Mouse (Mus musculus) neural tube, embryonic 14.5 days (tissue): Measurements from ENCODE around the gene Robo2. TPM values are rescaled to one million over a fixed set of nuclear protein-coding genes. Genes with fewer than 3 reads are reported as not detected.

ENCODE experiments used
- ATAC-seq: fragments of 200-750 bp; cut with Nextera tagmentation; 2 replicates; pipeline ENCODE4 v1.8.0; 2017; ENCODE audit warnings: low read depth, mild to moderate bottlenecking, moderate TSS enrichment, moderate library complexity
- H3K27ac ChIP-seq: fragments of 300-500 bp; sonication (generic); 2 replicates; pipeline ENCODE4 v1.5.1; 2014; ENCODE audit warnings: low read depth, mild to moderate bottlenecking, control low read depth, low read length, moderate library complexity, mixed read lengths
- H3K27me3 ChIP-seq: fragments of 300-500 bp; sonication (generic); 2 replicates; pipeline ENCODE4 v1.6.1; 2014; ENCODE audit warnings: low read length; ENCODE audit not compliant: control insufficient read depth, insufficient read depth
- H3K36me3 ChIP-seq: fragments of 300-500 bp; sonication (generic); 2 replicates; pipeline ENCODE4 v1.6.1; 2014; ENCODE audit warnings: low read length, mixed read lengths; ENCODE audit not compliant: control insufficient read depth, insufficient read depth
- H3K4me1 ChIP-seq: fragments of 300-500 bp; sonication (generic); 2 replicates; pipeline ENCODE4 v1.6.1; 2014; ENCODE audit warnings: low read length; ENCODE audit not compliant: control insufficient read depth, insufficient read depth
- H3K4me2 ChIP-seq: fragments of 300-500 bp; sonication (generic); 2 replicates; pipeline ENCODE4 v1.6.1; 2014; ENCODE audit warnings: mild to moderate bottlenecking, low read depth, low read length, control low read depth
- H3K4me3 ChIP-seq: fragments of 300-500 bp; sonication (generic); 2 replicates; pipeline ENCODE4 v1.5.1; 2014; ENCODE audit warnings: low read depth, low read length, control low read depth, mixed read lengths
- H3K9ac ChIP-seq: fragments of 300-500 bp; sonication (generic); replicated peaks from 2 replicates; pipeline ENCODE4 v1.6.1; 2014; ENCODE audit warnings: low read depth, mild to moderate bottlenecking, control low read depth, low read length, mixed read lengths
- H3K9me3 ChIP-seq: fragments of 300-500 bp; sonication (generic); 2 replicates; pipeline ENCODE4 v1.6.1; 2016; ENCODE audit warnings: low read length; ENCODE audit not compliant: control insufficient read depth
- WGBS: fragments of 180-500 bp; shearing (Covaris S2); extraction: QIAGEN DNeasy Blood & Tissue Kit; methylation state at CpG from one replicate; pipeline ENCODE4 v1.1.7; 2014; 5-methylcytosine and 5-hydroxymethylcytosine counted together
- polyA plus RNA-seq: library from polyadenylated mRNA; unstranded; fragments of >200 nt; fragmentation: Nextera tagmentation; extraction: Ambion mirVana; gene quantifications from 2 replicates; pipeline ENCODE4 v1.2.1, GENCODE M21; 2014

The Robo2 gene
- polyA plus RNA-seq, 1 experiment from 2014 or later, result 165 TPM

GRCm38 (mm10) chr16:74237411-74237930, 174.2 kb downstream of the Robo2 start:
- no peak for ATAC-seq

GRCm38 (mm10) chr16:74234393-74235059, 177.1 kb downstream of the Robo2 start:
- Histone ChIP-seq H3K4me3 (no peak overlapping the region), H3K27me3 (no peaks in the 10 kb centered on the region), H3K9me3 (no peaks in the 10 kb centered on the region), H3K36me3 (no peaks in the 10 kb centered on the region), H3K4me1 (no peaks in the 10 kb centered on the region), H3K4me2 (no peak overlapping the region), H3K9ac (no peak overlapping the region), H3K27ac (peak overlapping the region; percentile 16; the same call in 1 of the 2 replicates)
- peak; percentile 64 for ATAC-seq
- WGBS, result 47% methylated on average over 6 of the region's 6 CpGs

More at GRCm38 (mm10) chr16:74237411-74237930, 174.2 kb downstream of the Robo2 start:
- H3K4me2 ChIP-seq, result no peak overlapping the region
- WGBS, result 96% methylated on average over 2 of the region's 2 CpGs
- H3K9me3 ChIP-seq, result no peaks in the 10 kb centered on the region
- H3K36me3 ChIP-seq, result no peaks in the 10 kb centered on the region
- H3K27ac ChIP-seq, result no peak overlapping the region
- H3K4me3 ChIP-seq, result no peak overlapping the region
- H3K4me1 ChIP-seq, result no peaks in the 10 kb centered on the region
- H3K27me3 ChIP-seq, result no peaks in the 10 kb centered on the region
- H3K9ac ChIP-seq, result no peak overlapping the region

GRCm38 (mm10) chr16:74233596-74233995, 178.0 kb downstream of the Robo2 start:
- no peak overlapping the region for H3K4me2 ChIP-seq
- no peaks in the 10 kb centered on the region for H3K27me3 ChIP-seq
- H3K9ac ChIP-seq, result no peak overlapping the region
- H3K4me1 ChIP-seq, result no peaks in the 10 kb centered on the region
- ATAC-seq, result 0 out of 2 replicates have a peak, but pooled peaks have one; percentile 29
- WGBS, result 63% methylated on average over 5 of the region's 5 CpGs
- H3K27ac ChIP-seq, result no peak overlapping the region
- H3K9me3 ChIP-seq, result no peaks in the 10 kb centered on the region
- H3K36me3 ChIP-seq, result no peaks in the 10 kb centered on the region
- no peak overlapping the region for H3K4me3 ChIP-seq

DNA sequence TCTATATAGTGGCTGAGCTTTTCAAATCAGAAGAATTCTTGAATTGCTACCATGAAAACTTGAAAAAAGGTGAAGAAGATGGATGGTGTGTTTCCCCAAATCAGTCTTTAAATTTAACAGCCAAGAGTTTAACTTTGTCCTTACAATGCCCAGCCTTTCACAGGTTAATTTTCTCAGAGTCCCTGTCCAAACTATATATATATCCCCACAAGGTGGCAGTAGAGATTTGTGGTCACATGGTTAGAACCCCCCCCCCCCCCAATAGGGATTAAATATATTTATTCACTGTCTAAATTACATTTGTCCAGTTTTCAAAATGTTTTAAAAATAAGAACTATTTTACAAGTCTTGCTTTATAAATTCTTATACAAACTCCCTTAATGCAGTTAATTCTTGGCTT, 184.3 kb downstream of the Robo2 start:
- no peak for ATAC-seq
- H3K4me1 ChIP-seq, result no peaks in the 10 kb centered on the region
- peaks cover 2% of the 10 kb centered on the region; the same call in 1 of the 2 replicates for H3K9me3 ChIP-seq
- no peak overlapping the region for H3K4me2 ChIP-seq
- H3K4me3 ChIP-seq, result no peak overlapping the region
- no peaks in the 10 kb centered on the region for H3K27me3 ChIP-seq
- H3K9ac ChIP-seq, result no peak overlapping the region
- no peak overlapping the region for H3K27ac ChIP-seq
- no peaks in the 10 kb centered on the region for H3K36me3 ChIP-seq

DNA sequence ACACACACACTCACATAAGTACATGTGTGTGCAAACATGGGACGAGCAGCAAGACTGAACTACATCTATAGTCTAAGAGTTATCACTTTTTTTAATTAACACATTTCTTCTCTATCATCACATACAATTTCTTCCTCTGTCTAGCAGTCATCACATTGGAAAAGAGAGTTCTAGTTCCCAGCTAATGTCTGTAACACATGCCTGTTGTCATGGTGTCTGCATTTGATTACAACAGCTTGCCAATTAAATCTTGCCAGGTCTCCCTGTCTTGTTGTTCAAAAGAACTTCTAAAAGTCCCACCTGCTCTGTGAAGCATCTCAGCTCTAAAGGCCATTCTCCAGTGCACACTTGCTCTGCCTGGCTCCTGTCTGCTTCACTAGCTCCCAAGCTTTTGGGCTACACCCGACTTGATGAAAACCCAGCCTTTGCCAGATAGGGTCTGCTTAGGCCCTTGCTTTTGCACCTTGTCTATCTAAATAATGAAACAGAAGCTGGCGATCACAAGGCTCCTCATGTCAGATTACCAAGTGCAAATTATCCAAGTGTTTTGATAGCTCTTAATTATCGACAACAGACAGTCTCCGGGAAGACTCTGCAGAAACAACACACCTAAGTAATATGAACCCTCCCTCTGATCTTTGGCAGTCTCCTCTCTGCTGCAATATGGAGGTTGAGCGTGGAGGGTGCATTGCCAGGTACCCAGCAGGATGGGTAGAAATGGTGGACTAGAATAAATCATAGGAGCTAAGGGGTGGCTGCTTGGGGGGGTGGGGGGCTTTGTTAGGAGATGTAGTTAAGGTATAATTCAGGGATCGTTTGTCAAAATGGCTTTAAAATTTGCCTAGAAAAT, 186.0 kb downstream of the Robo2 start:
- Histone ChIP-seq H3K36me3 (no peaks in the 10 kb centered on the region), H3K9ac (no peak overlapping the region), H3K4me2 (no peak overlapping the region), H3K27ac (no peak overlapping the region), H3K27me3 (no peaks in the 10 kb centered on the region), H3K9me3 (peaks cover 2% of the 10 kb centered on the region; the same call in 1 of the 2 replicates), H3K4me3 (no peak overlapping the region), H3K4me1 (no peaks in the 10 kb centered on the region)
- WGBS, result 87% methylated on average over 7 of the region's 7 CpGs
- ATAC-seq, result no peak

DNA sequence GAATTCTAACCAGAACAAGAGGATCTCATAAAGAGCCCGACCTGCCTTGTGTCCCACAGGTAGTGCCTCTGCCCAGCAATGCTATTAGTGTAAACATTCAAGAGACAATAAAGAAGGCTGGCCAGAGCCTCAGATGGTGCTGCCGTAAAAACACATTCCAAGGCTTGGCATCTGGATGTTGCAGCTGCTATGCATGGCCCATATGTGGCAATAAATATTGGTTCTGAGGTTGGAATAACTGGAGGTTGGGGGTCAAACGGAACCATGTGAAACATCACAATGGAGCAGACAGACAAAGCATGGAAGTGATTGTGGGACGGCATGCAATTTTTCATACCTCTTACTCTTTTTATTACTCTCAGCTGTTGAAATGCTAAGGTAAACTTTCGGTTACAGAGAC, 189.1 kb downstream of the Robo2 start:
- H3K9me3 ChIP-seq, result peaks cover 2% of the 10 kb centered on the region; the same call in 1 of the 2 replicates
- no peak for ATAC-seq
- H3K4me2 ChIP-seq, result no peak overlapping the region
- H3K9ac ChIP-seq, result no peak overlapping the region
- 42% methylated on average over 5 of the region's 5 CpGs for WGBS
- no peak overlapping the region for H3K4me3 ChIP-seq
- H3K36me3 ChIP-seq, result no peaks in the 10 kb centered on the region
- no peak overlapping the region for H3K27ac ChIP-seq
- no peaks in the 10 kb centered on the region for H3K4me1 ChIP-seq
- H3K27me3 ChIP-seq, result no peaks in the 10 kb centered on the region

DNA sequence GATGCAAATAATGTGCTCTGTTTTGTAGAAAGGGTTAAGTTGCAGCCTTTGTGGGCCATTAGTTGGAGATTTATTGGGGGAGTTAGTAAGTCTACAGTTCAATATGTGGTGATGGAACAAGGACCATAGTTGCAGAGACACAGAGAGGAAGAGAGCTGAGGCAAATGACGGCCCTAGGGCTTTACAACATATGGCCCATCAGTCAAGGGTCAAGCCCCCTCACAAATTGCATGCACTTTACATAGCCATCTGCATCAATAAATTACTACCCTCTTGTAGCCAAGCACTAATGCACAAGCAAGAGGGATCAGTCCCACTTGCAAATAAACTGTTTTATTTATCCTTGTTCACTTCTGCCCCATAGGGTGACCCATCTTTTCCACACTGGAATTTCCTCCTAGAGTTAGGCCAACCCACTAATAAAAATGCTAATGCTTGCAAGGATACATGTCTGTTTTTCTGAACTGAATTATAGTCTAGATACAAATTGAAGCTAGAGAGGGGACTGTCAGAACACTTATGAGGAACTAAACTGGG, 194.7 kb downstream of the Robo2 start:
- H3K4me2 ChIP-seq, result no peak overlapping the region
- H3K36me3 ChIP-seq, result no peaks in the 10 kb centered on the region
- no peaks in the 10 kb centered on the region for H3K9me3 ChIP-seq
- no peak overlapping the region for H3K9ac ChIP-seq
- H3K27ac ChIP-seq, result no peak overlapping the region
- H3K4me3 ChIP-seq, result no peak overlapping the region
- 11% methylated on average over 1 of the region's 1 CpGs for WGBS
- no peaks in the 10 kb centered on the region for H3K4me1 ChIP-seq
- no peaks in the 10 kb centered on the region for H3K27me3 ChIP-seq
- ATAC-seq, result no peak; the same call in 1 of the 2 replicates

GRCm38 (mm10) chr16:74215791-74216190, 195.8 kb downstream of the Robo2 start:
- Histone ChIP-seq H3K36me3 (no peaks in the 10 kb centered on the region), H3K27ac (no peak overlapping the region), H3K27me3 (no peaks in the 10 kb centered on the region), H3K4me2 (no peak overlapping the region), H3K9me3 (no peaks in the 10 kb centered on the region), H3K4me1 (no peaks in the 10 kb centered on the region), H3K9ac (no peak overlapping the region), H3K4me3 (no peak overlapping the region)
- ATAC-seq, result no peak
- WGBS, result 84% methylated on average over 13 of the region's 13 CpGs

- H3K4me2 ChIP-seq, result no peak overlapping the region
- WGBS, result 60% methylated on average over 5 of the region's 5 CpGs
- no peaks in the 10 kb centered on the region for H3K36me3 ChIP-seq
Observed at GRCm38 (mm10) chr16:74200705-74201104, 210.9 kb downstream of the Robo2 start.

More at GRCm38 (mm10) chr16:74200705-74201104, 210.9 kb downstream of the Robo2 start:
- H3K4me1 ChIP-seq, result 0 out of 2 replicates have a peak, but pooled peaks cover 3% of the 10 kb centered on the region
- H3K4me3 ChIP-seq, result no peak overlapping the region
- no peak overlapping the region for H3K27ac ChIP-seq
- ATAC-seq, result no peak
- no peaks in the 10 kb centered on the region for H3K9me3 ChIP-seq
- H3K27me3 ChIP-seq, result no peaks in the 10 kb centered on the region
- H3K9ac ChIP-seq, result no peak overlapping the region
